Mouse (Mus musculus): ENCODE measurements around the gene Pde1a. TPM values are rescaled to one million over a fixed set of nuclear protein-coding genes. Genes with fewer than 3 reads are reported as not detected.

Gene Pde1a
- polyA plus RNA-seq, 1 experiment, result 6.0 TPM

DNA sequence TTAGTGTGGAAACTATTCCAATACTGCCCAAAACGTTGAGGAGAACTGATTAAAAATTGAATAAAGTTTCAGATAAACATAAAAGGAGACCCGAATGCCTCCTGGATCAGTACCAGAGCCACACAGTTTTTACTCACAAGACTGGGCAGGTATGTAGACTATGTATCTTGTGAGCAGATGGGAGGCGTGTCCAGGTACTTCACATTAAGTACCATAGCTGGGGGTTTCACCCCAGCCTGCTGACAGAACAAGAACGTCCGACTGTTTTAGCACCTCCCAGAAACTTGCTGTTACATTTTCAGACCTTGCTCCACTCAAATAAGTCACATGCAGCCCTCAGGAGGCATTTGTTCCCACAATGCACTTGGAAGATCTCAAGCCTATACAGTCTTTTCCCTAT, 289.7 kb downstream of the Pde1a start:
- H3K4me3 ChIP-seq (replicated peaks; ENCODE audit: insufficient read depth, low read depth, low read length), result no peak overlapping the region
- no peak for DNase-seq
- TF ChIP-seq CTCF (IDR thresholded peaks at IDR 0.05; ENCODE audit: borderline replicate concordance, insufficient read depth, low read depth, low read length) (no peak), POLR2A (IDR thresholded peaks at IDR 0.05; ENCODE audit: borderline replicate concordance, insufficient read depth, low read length) (no peak)
- 73% methylated on average over 5 of the region's 5 CpGs for WGBS
- H3K4me1 ChIP-seq (ENCODE audit: control insufficient read depth, insufficient read depth, low read length), result no peaks in the 10 kb centered on the region
- no peaks in the 10 kb centered on the region for H3K27me3 ChIP-seq (ENCODE audit: control insufficient read depth, insufficient read depth, low read length)
- no peak overlapping the region for H3K27ac ChIP-seq (ENCODE audit: insufficient read depth, low read length)

DNA sequence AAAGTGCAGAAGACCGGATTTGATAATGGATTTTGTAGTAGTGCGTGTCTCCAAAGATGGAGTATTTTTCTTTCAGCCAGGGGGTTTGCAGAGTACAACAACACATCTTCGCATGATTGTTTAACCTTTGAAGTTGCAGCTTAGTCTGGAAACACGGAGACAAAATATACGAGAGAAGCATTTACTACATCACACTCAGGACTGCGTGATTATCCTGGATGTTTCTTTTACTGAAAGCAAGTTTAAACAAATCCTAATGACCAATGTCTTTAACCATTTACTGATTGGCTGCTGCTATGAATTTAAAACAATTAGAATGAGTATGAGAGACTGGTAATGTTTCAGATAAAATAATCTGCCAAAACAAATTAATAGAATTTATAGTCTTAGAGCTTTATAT, 290.2 kb downstream of the Pde1a start:
- no peak overlapping the region for H3K4me3 ChIP-seq (replicated peaks; ENCODE audit: insufficient read depth, low read depth, low read length)
- TF ChIP-seq CTCF (IDR thresholded peaks at IDR 0.05; ENCODE audit: borderline replicate concordance, insufficient read depth, low read depth, low read length), result no peak
- no peak for TF ChIP-seq POLR2A (IDR thresholded peaks at IDR 0.05; ENCODE audit: borderline replicate concordance, insufficient read depth, low read length)
- H3K4me1 ChIP-seq (ENCODE audit: control insufficient read depth, insufficient read depth, low read length), result no peaks in the 10 kb centered on the region
- H3K27ac ChIP-seq (ENCODE audit: insufficient read depth, low read length), result no peak overlapping the region
- no peaks in the 10 kb centered on the region for H3K27me3 ChIP-seq (ENCODE audit: control insufficient read depth, insufficient read depth, low read length)
- DNase-seq, result no peak
- WGBS, result 87% methylated on average over 6 of the region's 6 CpGs

DNA sequence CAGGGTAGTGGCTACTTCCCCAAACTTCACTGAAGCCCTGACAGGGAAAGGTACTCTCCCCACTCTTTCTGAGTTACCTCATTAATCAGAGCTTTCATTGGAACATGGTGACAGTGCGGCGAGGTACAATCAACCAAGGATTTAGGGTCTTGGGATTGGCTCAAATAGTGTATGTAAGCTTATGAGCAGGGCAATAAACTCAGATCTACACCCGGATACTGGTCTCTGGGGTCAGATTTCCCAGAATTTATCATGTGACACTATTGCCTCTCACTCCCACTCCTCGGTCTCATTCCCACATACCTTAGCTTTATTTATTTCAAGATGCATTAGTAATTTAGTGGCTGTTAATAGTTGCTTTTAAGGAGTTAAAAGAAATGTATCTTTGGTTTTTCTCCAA, 303.4 kb downstream of the Pde1a start:
- 92% methylated on average over 4 of the region's 4 CpGs for WGBS

DNA sequence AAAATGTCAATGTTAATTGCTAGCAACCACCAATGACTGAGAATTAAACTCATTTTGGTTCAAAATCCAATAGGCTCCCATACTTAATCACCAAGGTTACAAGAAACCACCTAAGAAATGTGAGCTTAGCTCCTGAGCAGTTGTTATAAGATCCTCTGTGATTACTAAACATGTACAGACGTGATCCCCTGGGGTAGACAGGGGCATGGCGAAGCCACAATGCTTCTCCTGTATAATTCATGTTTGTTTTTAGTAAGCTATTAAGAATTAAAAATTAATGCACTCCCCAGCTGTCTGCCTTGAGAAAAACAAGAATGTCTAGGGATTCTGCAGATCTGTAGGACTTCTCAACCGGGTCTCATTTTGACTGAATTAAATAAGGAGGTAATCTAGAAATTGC, 309.7 kb downstream of the Pde1a start:
- no peak for DNase-seq
- TF ChIP-seq POLR2A (IDR thresholded peaks at IDR 0.05; ENCODE audit: borderline replicate concordance, insufficient read depth, low read length) (no peak), CTCF (IDR thresholded peaks at IDR 0.05; ENCODE audit: borderline replicate concordance, insufficient read depth, low read depth, low read length) (no peak)
- H3K27ac ChIP-seq (ENCODE audit: insufficient read depth, low read length), result no peak overlapping the region
- no peaks in the 10 kb centered on the region for H3K27me3 ChIP-seq (ENCODE audit: control insufficient read depth, insufficient read depth, low read length)
- H3K4me1 ChIP-seq (ENCODE audit: control insufficient read depth, insufficient read depth, low read length), result no peaks in the 10 kb centered on the region
- H3K4me3 ChIP-seq (replicated peaks; ENCODE audit: insufficient read depth, low read depth, low read length), result no peak overlapping the region
- WGBS, result 86% methylated on average over 3 of the region's 3 CpGs

More for the DNA sequence above, 303.4 kb downstream of the Pde1a start:
- H3K27me3 ChIP-seq (ENCODE audit: control insufficient read depth, insufficient read depth, low read length), result no peaks in the 10 kb centered on the region
- TF ChIP-seq CTCF (IDR thresholded peaks at IDR 0.05; ENCODE audit: borderline replicate concordance, insufficient read depth, low read depth, low read length) (no peak), POLR2A (IDR thresholded peaks at IDR 0.05; ENCODE audit: borderline replicate concordance, insufficient read depth, low read length) (no peak)
- no peak for DNase-seq
- no peaks in the 10 kb centered on the region for H3K4me1 ChIP-seq (ENCODE audit: control insufficient read depth, insufficient read depth, low read length)
- no peak overlapping the region for H3K27ac ChIP-seq (ENCODE audit: insufficient read depth, low read length)
- H3K4me3 ChIP-seq (replicated peaks; ENCODE audit: insufficient read depth, low read depth, low read length), result no peak overlapping the region

DNA sequence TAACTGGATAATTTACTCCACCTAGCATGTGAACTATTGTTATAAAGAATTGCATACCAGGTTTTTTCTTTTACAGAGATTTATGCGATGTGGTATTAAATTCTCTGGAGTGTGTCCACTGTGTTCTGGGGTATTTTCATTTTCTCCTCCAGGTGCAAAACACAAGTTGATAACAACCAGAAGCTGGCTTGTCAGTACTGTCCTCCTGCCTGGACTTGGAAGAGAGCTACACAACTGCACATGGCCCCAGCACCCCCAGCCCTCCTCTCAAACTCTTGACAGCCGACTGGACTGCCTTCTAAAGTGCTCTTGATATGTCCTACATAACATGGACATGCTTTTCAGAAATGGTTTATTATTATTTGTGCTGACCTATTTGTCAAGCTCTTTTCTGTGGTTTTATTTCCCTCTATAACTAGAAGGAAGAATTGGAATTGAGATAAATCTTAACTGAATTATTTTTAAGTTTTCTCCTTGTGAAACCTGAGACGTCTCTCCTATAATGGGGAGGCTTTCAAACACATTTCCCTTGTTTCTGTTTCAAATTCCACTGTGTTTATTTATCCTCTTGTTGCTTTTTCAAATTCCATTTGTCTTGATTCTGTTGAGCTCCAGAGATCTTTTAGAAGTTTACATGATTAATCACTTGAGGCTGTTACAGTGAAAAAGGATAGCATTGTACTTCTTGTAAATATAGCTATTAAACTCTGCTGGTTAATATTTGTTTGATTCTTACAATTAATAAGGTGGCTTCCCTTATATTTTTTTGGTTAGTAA, 313.4 kb downstream of the Pde1a start:
- 75% methylated on average over 3 of the region's 3 CpGs for WGBS
- no peak for DNase-seq
- Histone ChIP-seq H3K27me3 (ENCODE audit: control insufficient read depth, insufficient read depth, low read length) (no peaks in the 10 kb centered on the region), H3K4me1 (ENCODE audit: control insufficient read depth, insufficient read depth, low read length) (no peaks in the 10 kb centered on the region), H3K4me3 (replicated peaks; ENCODE audit: insufficient read depth, low read depth, low read length) (no peak overlapping the region), H3K27ac (ENCODE audit: insufficient read depth, low read length) (no peak overlapping the region)
- TF ChIP-seq CTCF (IDR thresholded peaks at IDR 0.05; ENCODE audit: borderline replicate concordance, insufficient read depth, low read depth, low read length) (no peak), POLR2A (IDR thresholded peaks at IDR 0.05; ENCODE audit: borderline replicate concordance, insufficient read depth, low read length) (no peak)

DNA sequence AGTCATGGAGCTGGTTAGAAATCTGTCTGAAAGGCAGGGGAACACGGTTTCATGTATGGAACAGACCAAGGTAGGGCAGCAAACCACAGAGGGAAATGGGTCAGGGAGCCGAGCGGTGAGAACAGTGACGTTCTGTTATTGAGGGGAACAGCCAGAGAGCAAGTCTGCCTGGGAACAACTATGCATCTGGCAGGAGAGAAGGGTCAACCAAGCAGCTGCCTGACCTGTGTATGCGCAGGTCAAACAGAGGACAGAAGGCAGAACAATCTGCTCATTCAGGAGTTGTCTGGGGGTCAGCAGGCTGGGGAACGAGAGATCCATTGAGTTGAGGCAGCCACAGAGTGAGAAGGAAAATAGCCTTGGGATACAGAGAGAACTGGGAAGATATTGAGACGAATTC, 330.6 kb downstream of the Pde1a start:
- no peaks in the 10 kb centered on the region for H3K4me1 ChIP-seq (ENCODE audit: control insufficient read depth, insufficient read depth, low read length)
- DNase-seq, result no peak
- H3K27ac ChIP-seq (ENCODE audit: insufficient read depth, low read length), result no peak overlapping the region
- no peaks in the 10 kb centered on the region for H3K27me3 ChIP-seq (ENCODE audit: control insufficient read depth, insufficient read depth, low read length)
- H3K4me3 ChIP-seq (replicated peaks; ENCODE audit: insufficient read depth, low read depth, low read length), result no peak overlapping the region
- no peak for TF ChIP-seq CTCF (IDR thresholded peaks at IDR 0.05; ENCODE audit: borderline replicate concordance, insufficient read depth, low read depth, low read length)
- TF ChIP-seq POLR2A (IDR thresholded peaks at IDR 0.05; ENCODE audit: borderline replicate concordance, insufficient read depth, low read length), result no peak
- 38% methylated on average over 7 of the region's 7 CpGs for WGBS

DNA sequence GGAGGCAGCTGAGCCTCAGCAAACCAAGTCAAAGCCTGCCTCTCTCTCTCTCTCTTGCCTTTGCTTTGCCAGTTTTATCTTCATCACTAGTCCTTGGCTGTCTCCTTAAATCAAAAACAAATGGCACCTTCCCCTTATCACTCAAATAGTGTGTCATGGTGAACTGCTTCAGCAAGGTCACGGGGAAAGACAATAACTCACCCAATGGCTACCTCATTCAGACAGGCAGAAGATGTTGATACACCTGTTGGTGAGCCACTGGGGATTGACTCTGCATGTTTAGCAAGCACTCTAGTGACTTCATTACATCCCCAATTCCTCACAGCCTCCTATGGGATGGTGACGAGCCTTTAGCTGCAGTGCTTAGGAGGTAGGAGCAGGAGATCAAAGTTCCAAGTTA, 331.8 kb downstream of the Pde1a start:
- DNase-seq, result no peak
- TF ChIP-seq CTCF (IDR thresholded peaks at IDR 0.05; ENCODE audit: borderline replicate concordance, insufficient read depth, low read depth, low read length) (no peak), POLR2A (IDR thresholded peaks at IDR 0.05; ENCODE audit: borderline replicate concordance, insufficient read depth, low read length) (no peak)
- no peaks in the 10 kb centered on the region for H3K4me1 ChIP-seq (ENCODE audit: control insufficient read depth, insufficient read depth, low read length)
- no peak overlapping the region for H3K4me3 ChIP-seq (replicated peaks; ENCODE audit: insufficient read depth, low read depth, low read length)
- H3K27ac ChIP-seq (ENCODE audit: insufficient read depth, low read length), result no peak overlapping the region
- WGBS, result 80% methylated on average over 2 of the region's 2 CpGs
- no peaks in the 10 kb centered on the region for H3K27me3 ChIP-seq (ENCODE audit: control insufficient read depth, insufficient read depth, low read length)

DNA sequence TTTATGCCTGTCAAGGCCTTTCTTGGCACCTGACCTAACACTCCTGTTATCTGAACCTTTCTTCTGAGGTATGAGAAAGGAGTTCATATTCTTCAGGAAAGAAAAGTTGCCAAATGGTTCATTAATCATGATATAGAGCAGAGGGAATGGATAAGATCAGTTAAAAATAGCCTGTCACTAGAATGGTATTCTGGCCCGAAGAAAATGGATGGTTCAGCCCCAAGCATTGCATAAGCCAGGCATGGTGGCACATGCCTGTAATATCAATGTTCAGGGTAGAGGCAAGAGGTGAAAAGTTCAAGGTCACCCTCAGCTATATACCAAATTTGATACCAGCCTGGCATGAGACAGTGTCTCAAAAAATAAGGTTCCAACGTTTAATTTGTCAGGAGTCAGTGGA, 336.1 kb downstream of the Pde1a start:
- Histone ChIP-seq H3K4me3 (replicated peaks; ENCODE audit: insufficient read depth, low read depth, low read length) (no peak overlapping the region), H3K27me3 (ENCODE audit: control insufficient read depth, insufficient read depth, low read length) (no peaks in the 10 kb centered on the region), H3K4me1 (ENCODE audit: control insufficient read depth, insufficient read depth, low read length) (no peaks in the 10 kb centered on the region), H3K27ac (ENCODE audit: insufficient read depth, low read length) (no peak overlapping the region)
- WGBS, result 89% methylated on average over 2 of the region's 2 CpGs
- no peak for TF ChIP-seq POLR2A (IDR thresholded peaks at IDR 0.05; ENCODE audit: borderline replicate concordance, insufficient read depth, low read length)
- DNase-seq, result no peak

Measured in cerebellum, adult 2 months (tissue).